Mouse (Mus musculus) gastrocnemius, postnatal 25 days (tissue): ENCODE measurements at regions not wholly inside any gene's neighbourhood (a gene's known extent, or its start where the extent isn't known, plus 50 kb on each side); places are given as distances from the start of the nearest gene placed in this dataset.

Source experiments
- DNase-seq: peaks from one replicate; pipeline ENCODE4 v3.0.0; 2022

GRCm38 (mm10) chr9:116227738-116228137 is 52.6 kb upstream of the Tgfbr2 start:
- DNase-seq, result no peak
